9 mouse cellular contexts compared by ENCODE assay signal in the genomic region with DNA sequence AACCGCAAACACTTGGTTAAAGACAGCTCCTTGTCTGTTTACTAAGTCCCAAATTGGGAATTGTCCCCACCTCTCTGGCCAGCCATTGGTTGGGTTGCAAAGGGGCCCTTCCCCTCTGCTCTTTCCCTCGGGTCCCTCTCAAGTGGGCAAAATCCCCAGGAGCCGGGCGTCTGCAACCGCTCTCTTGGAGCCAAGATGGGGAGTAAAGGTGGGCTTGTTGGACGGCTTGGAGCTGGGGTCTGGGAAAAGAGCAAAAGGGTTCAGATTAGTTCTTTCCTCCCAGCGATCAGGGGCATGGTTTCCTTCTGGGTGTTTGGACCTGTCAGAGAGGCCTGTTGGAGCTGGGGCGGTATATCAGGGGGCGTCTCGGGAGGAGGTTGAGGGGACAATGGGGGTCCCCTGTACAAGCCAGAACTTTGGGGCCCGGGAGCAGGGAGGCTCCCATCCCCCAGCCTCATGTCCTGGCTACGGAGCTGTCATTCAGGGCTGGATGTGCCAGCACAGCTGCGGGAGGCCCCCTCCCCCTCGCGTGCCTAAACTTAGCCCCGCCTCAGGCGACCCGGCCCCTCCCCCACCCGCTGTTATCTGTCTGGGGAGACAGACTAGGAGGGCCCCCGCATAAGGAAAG. TPM values are rescaled to one million over a fixed set of nuclear protein-coding genes. Genes with fewer than 3 reads are reported as not detected.
DNase-seq lines count a peak whose midpoint lies in the region; ATAC-seq and TF ChIP-seq lines count a peak whose summit lies in the region.
"Had no signal": no experiment of that assay in that cellular context is flagged by ENCODE, and none has a peak within 500 bp of the region (broad histone marks: within the 10 kb centered on the region; RNA-seq: fewer than 3 reads in every experiment).

No protein-coding gene starts in this region.

- ATAC-seq in megakaryocyte, adult 5-6 weeks (ENCODE audit: poor library complexity, severe bottlenecking) = no peak
- ATAC-seq in forebrain, embryonic 11.5 days (replicated peaks; ENCODE audit: low FRiP score) = peak; percentile 52; the same call in 1 of the 2 replicates
- peak; percentile 79 for ATAC-seq in liver, embryonic 14.5 days (ENCODE audit: insufficient read depth)
- ATAC-seq in megakaryocyte-erythroid progenitor cell, adult 5-6 weeks (replicated peaks; ENCODE audit: low FRiP score, low TSS enrichment, poor library complexity, severe bottlenecking) = no peak; the same call in 1 of the 2 replicates

- peak; percentile 70 for DNase-seq in forebrain, embryonic 11.5 days (ENCODE audit: low spot score)
- peak; percentile 67 for DNase-seq in heart, postnatal 4 days
- no peak for DNase-seq in liver, embryonic 14.5 days (ENCODE audit: low read depth in 3 of 3, low spot score in 3 of 3)
- DNase-seq in retina, embryonic 14.5 days (ENCODE audit: low spot score) = peak; percentile 44
- DNase-seq in cerebellum, postnatal 36 days = no peak

- peaks cover 29% of the 10 kb centered on the region for H3K4me1 ChIP-seq in megakaryocyte, embryonic 14.5 days
- H3K4me1 ChIP-seq in forebrain, embryonic 11.5 days (replicated peaks; ENCODE audit: control insufficient read depth, insufficient read depth, low read length) = peaks cover 9% of the 10 kb centered on the region
- H3K4me1 ChIP-seq in liver, embryonic 14.5 days (replicated peaks; ENCODE audit: control insufficient read depth in 2 of 2, insufficient read depth in 2 of 2, low read length in 1 of 2) = peaks cover 16% of the 10 kb centered on the region in 2 experiments

- TF ChIP-seq EP300 in liver, embryonic 14.5 days (IDR thresholded peaks at IDR 0.05; ENCODE audit: low read depth) = no peak

- no peaks in the 10 kb centered on the region for H3K9me3 ChIP-seq in megakaryocyte, embryonic 14.5 days
- H3K9me3 ChIP-seq in forebrain, embryonic 11.5 days (ENCODE audit: control insufficient read depth, low read length) = no peaks in the 10 kb centered on the region
- H3K9me3 ChIP-seq in liver, embryonic 14.5 days (ENCODE audit: control insufficient read depth, low read length) = no peaks in the 10 kb centered on the region

- WGBS in forebrain, embryonic 11.5 days = 1% methylated on average over 20 of the region's 20 CpGs
- WGBS in liver, embryonic 14.5 days (ENCODE audit: insufficient replicate concordance) = under 1% methylated on average over 20 of the region's 20 CpGs

- H3K9ac ChIP-seq in forebrain, embryonic 11.5 days (ENCODE audit: low read length) = peak overlapping the region; percentile 28
- peak overlapping the region; percentile 53 for H3K9ac ChIP-seq in liver, embryonic 14.5 days (replicated peaks)

- no peaks in the 10 kb centered on the region for H3K36me3 ChIP-seq in megakaryocyte, embryonic 14.5 days (replicated peaks; ENCODE audit: low read length)
- H3K36me3 ChIP-seq in forebrain, embryonic 11.5 days (ENCODE audit: control insufficient read depth, insufficient read depth, low read length) = no peaks in the 10 kb centered on the region; the same call in 1 of the 2 replicates
- H3K36me3 ChIP-seq in liver, embryonic 14.5 days (replicated peaks; ENCODE audit: control insufficient read depth, insufficient read depth, low read depth) = no peaks in the 10 kb centered on the region

- H3K4me3 ChIP-seq in megakaryocyte, embryonic 14.5 days (replicated peaks) = peak overlapping the region; percentile 90
- peak overlapping the region; percentile 12; the same call in 1 of the 2 replicates for H3K4me3 ChIP-seq in forebrain, embryonic 11.5 days (ENCODE audit: low read depth, low read length)
- peak overlapping the region; percentile 53 to 54 for H3K4me3 ChIP-seq in liver, embryonic 14.5 days (ENCODE audit: insufficient read depth in 1 of 2, low read depth in 2 of 2, low read length in 2 of 2)

- peak overlapping the region; percentile 43; the same call in 1 of the 2 replicates for H3K27ac ChIP-seq in forebrain, embryonic 11.5 days (ENCODE audit: low read depth, low read length)
- H3K27ac ChIP-seq in liver, embryonic 14.5 days = peak overlapping the region; percentile 49
- H3K27ac ChIP-seq: macrophage had no signal

- H3K27me3 ChIP-seq in megakaryocyte, embryonic 14.5 days (replicated peaks) = peaks cover 22% of the 10 kb centered on the region
- no peaks in the 10 kb centered on the region for H3K27me3 ChIP-seq in forebrain, embryonic 11.5 days (ENCODE audit: control insufficient read depth, insufficient read depth, low read length)
- no peaks in the 10 kb centered on the region for H3K27me3 ChIP-seq in liver, embryonic 14.5 days (ENCODE audit: control insufficient read depth, insufficient read depth, low read length)

- TF ChIP-seq CTCF in liver, embryonic 14.5 days (IDR thresholded peaks at IDR 0.05; ENCODE audit: low read depth) = no peak

- peak overlapping the region; percentile 47 for H3K4me2 ChIP-seq in forebrain, embryonic 11.5 days (ENCODE audit: low read depth, low read length, severe bottlenecking)
- peak overlapping the region; percentile 90 for H3K4me2 ChIP-seq in liver, embryonic 14.5 days (ENCODE audit: low read depth)

RNA-seq across cellular contexts. Expression of a gene that starts 8.7 kb away (rescaled TPM):
- 6.1 and 8.4 TPM in 2 replicates for polyA plus RNA-seq in megakaryocyte, embryonic 14.5 days (2012; ENCODE audit: insufficient read depth, low replicate concordance)
- total RNA-seq in megakaryocyte, adult 5-6 weeks (2015) = 0.48 TPM in 1 of 2 replicates, not detected in the other
- total RNA-seq in megakaryocyte, adult 5-6 weeks (2017) = not detected in 2 replicates
- 47.3 and 54.7 TPM in 2 replicates for polyA plus RNA-seq in forebrain, embryonic 11.5 days (2014; fragmentation: Nextera tagmentation; extraction: Ambion mirVana)
- 10 to 100 TPM; 30.2 to 32.3 TPM for total RNA-seq in heart, postnatal 4 days (2021)
- 2.9 and 4.1 TPM in 2 replicates for polyA plus RNA-seq in liver, embryonic 14.5 days (2012; rRNA removed)
- polyA plus RNA-seq in liver, embryonic 14.5 days (2014; fragmentation: Nextera tagmentation; extraction: Ambion mirVana) = 2.6 and 3.0 TPM in 2 replicates
- total RNA-seq in megakaryocyte-erythroid progenitor cell, adult 5-6 weeks (2014; fragmentation: Nextera tagmentation) = not detected in 2 replicates
- not detected in 2 replicates for total RNA-seq in megakaryocyte-erythroid progenitor cell, adult 5-6 weeks (2017)

RNA-seq across cellular contexts. Expression of a gene that starts 11.2 kb away (rescaled TPM):
- not detected in 2 replicates for polyA plus RNA-seq in megakaryocyte, embryonic 14.5 days (2012; ENCODE audit: insufficient read depth, low replicate concordance)
- total RNA-seq in megakaryocyte, adult 5-6 weeks (2015) = not detected in 2 replicates
- total RNA-seq in megakaryocyte, adult 5-6 weeks (2017) = not detected in 2 replicates
- 0.44 TPM in 1 of 2 replicates, not detected in the other for polyA plus RNA-seq in forebrain, embryonic 11.5 days (2014; fragmentation: Nextera tagmentation; extraction: Ambion mirVana)
- under 1 TPM in 1 of 2 experiments, not detected in 1; 0.26 TPM for total RNA-seq in heart, postnatal 4 days (2021)
- 0.04 TPM in 1 of 2 replicates, not detected in the other for polyA plus RNA-seq in liver, embryonic 14.5 days (2012; rRNA removed)
- polyA plus RNA-seq in liver, embryonic 14.5 days (2014; fragmentation: Nextera tagmentation; extraction: Ambion mirVana) = not detected in 2 replicates
- total RNA-seq in megakaryocyte-erythroid progenitor cell, adult 5-6 weeks (2014; fragmentation: Nextera tagmentation) = not detected in 2 replicates
- total RNA-seq in megakaryocyte-erythroid progenitor cell, adult 5-6 weeks (2017) = not detected in 2 replicates
- polyA plus RNA-seq: macrophage had no signal

RNA-seq across cellular contexts. Expression of a gene that starts 18.8 kb away (rescaled TPM):
- 12.9 and 33.1 TPM in 2 replicates for polyA plus RNA-seq in megakaryocyte, embryonic 14.5 days (2012; ENCODE audit: insufficient read depth, low replicate concordance)
- total RNA-seq in megakaryocyte, adult 5-6 weeks (2015) = 24.0 and 25.4 TPM in 2 replicates
- total RNA-seq in megakaryocyte, adult 5-6 weeks (2017) = 26.9 and 30.4 TPM in 2 replicates
- not detected in 2 replicates for polyA plus RNA-seq in forebrain, embryonic 11.5 days (2014; fragmentation: Nextera tagmentation; extraction: Ambion mirVana)
- under 1 TPM; 0.52 to 0.86 TPM for total RNA-seq in heart, postnatal 4 days (2021)
- polyA plus RNA-seq in liver, embryonic 14.5 days (2012; rRNA removed) = 0.03 and 0.04 TPM in 2 replicates
- polyA plus RNA-seq in liver, embryonic 14.5 days (2014; fragmentation: Nextera tagmentation; extraction: Ambion mirVana) = not detected in 2 replicates
- total RNA-seq in megakaryocyte-erythroid progenitor cell, adult 5-6 weeks (2014; fragmentation: Nextera tagmentation) = 4.2 and 4.8 TPM in 2 replicates
- 52.4 and 77.0 TPM in 2 replicates for total RNA-seq in megakaryocyte-erythroid progenitor cell, adult 5-6 weeks (2017)

RNA-seq across cellular contexts. Expression of a gene that starts 19.5 kb away (rescaled TPM):
- polyA plus RNA-seq in megakaryocyte, embryonic 14.5 days (2012; ENCODE audit: insufficient read depth, low replicate concordance) = 828 and 2,423 TPM in 2 replicates
- 122 and 129 TPM in 2 replicates for total RNA-seq in megakaryocyte, adult 5-6 weeks (2015)
- 180 and 227 TPM in 2 replicates for total RNA-seq in megakaryocyte, adult 5-6 weeks (2017)
- 52.8 and 53.0 TPM in 2 replicates for polyA plus RNA-seq in forebrain, embryonic 11.5 days (2014; fragmentation: Nextera tagmentation; extraction: Ambion mirVana)
- total RNA-seq in heart, postnatal 4 days (2021) = 100 to 1,000 TPM; 117 to 119 TPM
- polyA plus RNA-seq in liver, embryonic 14.5 days (2012; rRNA removed) = 35.3 and 39.9 TPM in 2 replicates
- polyA plus RNA-seq in liver, embryonic 14.5 days (2014; fragmentation: Nextera tagmentation; extraction: Ambion mirVana) = 25.5 and 31.0 TPM in 2 replicates
- total RNA-seq in megakaryocyte-erythroid progenitor cell, adult 5-6 weeks (2014; fragmentation: Nextera tagmentation) = 19.3 and 34.8 TPM in 2 replicates
- 27.9 and 53.7 TPM in 2 replicates for total RNA-seq in megakaryocyte-erythroid progenitor cell, adult 5-6 weeks (2017)

RNA-seq across cellular contexts. Expression of a gene that starts 53.5 kb away (rescaled TPM):
- 36.5 and 52.2 TPM in 2 replicates for polyA plus RNA-seq in megakaryocyte, embryonic 14.5 days (2012; ENCODE audit: insufficient read depth, low replicate concordance)
- 18.9 and 26.4 TPM in 2 replicates for total RNA-seq in megakaryocyte, adult 5-6 weeks (2015)
- total RNA-seq in megakaryocyte, adult 5-6 weeks (2017) = 17.5 and 21.4 TPM in 2 replicates
- 94.4 and 100 TPM in 2 replicates for polyA plus RNA-seq in forebrain, embryonic 11.5 days (2014; fragmentation: Nextera tagmentation; extraction: Ambion mirVana)
- 10 to 100 TPM; 42.4 to 43.5 TPM for total RNA-seq in heart, postnatal 4 days (2021)
- 8.5 and 9.8 TPM in 2 replicates for polyA plus RNA-seq in liver, embryonic 14.5 days (2012; rRNA removed)
- 15.7 and 19.2 TPM in 2 replicates for polyA plus RNA-seq in liver, embryonic 14.5 days (2014; fragmentation: Nextera tagmentation; extraction: Ambion mirVana)
- total RNA-seq in megakaryocyte-erythroid progenitor cell, adult 5-6 weeks (2014; fragmentation: Nextera tagmentation) = 31.3 and 51.5 TPM in 2 replicates
- total RNA-seq in megakaryocyte-erythroid progenitor cell, adult 5-6 weeks (2017) = 19.8 and 23.8 TPM in 2 replicates

Comparison
In these comparisons a context has a peak if more than half of its experiments do, and no peak if none do; other contexts are left out.
1. H3K4me3 ChIP-seq: peak in every context shown above with its lines; median percentile 90 in megakaryocyte, embryonic 14.5 days; 54 in liver, embryonic 14.5 days; 12 in forebrain, embryonic 11.5 days.
2. ATAC-seq: peak in forebrain, embryonic 11.5 days (single experiment) and liver, embryonic 14.5 days (single experiment); none in megakaryocyte, adult 5-6 weeks (single experiment) and megakaryocyte-erythroid progenitor cell, adult 5-6 weeks (single experiment).
3. DNase-seq: peak in forebrain, embryonic 11.5 days (single experiment), heart, postnatal 4 days (single experiment) and retina, embryonic 14.5 days (single experiment); none in liver, embryonic 14.5 days (0 of 3) and cerebellum, postnatal 36 days (0 of 2).
4. RNA of a gene that starts 8.7 kb away (total RNA-seq): 30.2 to 32.3 TPM in heart, postnatal 4 days; 0.48 TPM in megakaryocyte, adult 5-6 weeks and not detected in megakaryocyte-erythroid progenitor cell, adult 5-6 weeks; every median in the first group is over 10 times any median in the second.